Mouse (Mus musculus) adrenal gland, postnatal 14 days (tissue): ENCODE results near the gene Siglec1. TPM values are rescaled to one million over a fixed set of nuclear protein-coding genes. Genes with fewer than 3 reads are reported as not detected.
"Not testable (repeated sequence)": the region's sequence is repeated elsewhere in the genome, so short reads cannot be mapped to it uniquely, and the experiment has no call there.

Source experiments
- DNase-seq: peaks from one replicate; pipeline ENCODE4 v3.0.0; 2021; ENCODE audit warnings: mixed read lengths
- long read RNA-seq, 2 experiments: library from polyadenylated mRNA; stranded (forward); transcript quantifications; one replicate each; pipeline ENCODE4 v2.0.0; 2021
- total RNA-seq: library from RNA; stranded (reverse); gene quantifications from 2 replicates; pipeline ENCODE4 v1.2.3, GENCODE M21; 2021

Gene Siglec1
- 2.3 and 8.2 TPM in 2 replicates for total RNA-seq
- long read RNA-seq, experiment 1 = 0 reads
- long read RNA-seq, experiment 2 = 0 reads

GRCm38 (mm10) chr2:131086667-131087390 lies at the start of gene Siglec1:
Gene Siglec1, minus strand, starts transcription at chr2:131086765.
- DNase-seq = no peak

GRCm38 (mm10) chr2:131135521-131136139 lies 49.1 kb upstream of the Siglec1 start:
- DNase-seq = no peak

- DNase-seq = no peak
These were observed 48.3 kb upstream of the Siglec1 start for GRCm38 (mm10) chr2:131134826-131135400.

GRCm38 (mm10) chr2:131134381-131134780 lies 47.8 kb upstream of the Siglec1 start:
- no peak for DNase-seq

- no peak for DNase-seq
These were observed 46.5 kb upstream of the Siglec1 start, which contains the start of gene Gm11037 for GRCm38 (mm10) chr2:131132930-131133547. Gene Gm11037, plus strand, starts transcription at chr2:131133497.

- DNase-seq = no peak
These were observed 45.7 kb upstream of the Siglec1 start for GRCm38 (mm10) chr2:131132111-131132888.

- no peak for DNase-seq
These were observed 44.3 kb upstream of the Siglec1 start for GRCm38 (mm10) chr2:131130849-131131248.

GRCm38 (mm10) chr2:131129836-131130235 lies 43.3 kb upstream of the Siglec1 start:
- no peak for DNase-seq

GRCm38 (mm10) chr2:131128636-131129157 lies 42.1 kb upstream of the Siglec1 start:
- DNase-seq = no peak

GRCm38 (mm10) chr2:131128211-131128610 lies 41.6 kb upstream of the Siglec1 start:
- no peak for DNase-seq

GRCm38 (mm10) chr2:131127161-131127730 lies 40.7 kb upstream of the Siglec1 start, which contains the start of gene Hspa12b:
Gene Hspa12b, plus strand, starts transcription at chr2:131127280.
- DNase-seq = peak; percentile 70

GRCm38 (mm10) chr2:131125964-131126815 lies 39.6 kb upstream of the Siglec1 start:
- no peak for DNase-seq

- no peak for DNase-seq
These were observed 38.8 kb upstream of the Siglec1 start for GRCm38 (mm10) chr2:131125157-131125963.

GRCm38 (mm10) chr2:131124166-131124565 lies 37.6 kb upstream of the Siglec1 start:
- no peak for DNase-seq

- DNase-seq = no peak
These were observed 32.5 kb upstream of the Siglec1 start for GRCm38 (mm10) chr2:131118968-131119574.

- DNase-seq = no peak
These were observed 19.4 kb upstream of the Siglec1 start for GRCm38 (mm10) chr2:131105989-131106388.

- DNase-seq = not testable (repeated sequence)
These were observed 18.5 kb upstream of the Siglec1 start for GRCm38 (mm10) chr2:131105061-131105460.

- no peak for DNase-seq
These were observed 17.5 kb upstream of the Siglec1 start for GRCm38 (mm10) chr2:131104021-131104420.

- no peak for DNase-seq
These were observed 15.0 kb upstream of the Siglec1 start for GRCm38 (mm10) chr2:131101530-131101929.
